Mouse (Mus musculus) embryo, embryonic 10.5 days (tissue): ENCODE data around the gene Tmem25.
A peak's percentile ranks its signal among the peaks of the same experiment; 100 is the strongest.
"Not testable (repeated sequence)": the region's sequence is repeated elsewhere in the genome, so short reads cannot be mapped to it uniquely, and the experiment has no call there.

Experiments
- DNase-seq: peaks from one replicate; pipeline ENCODE4 v3.0.0-alpha.2; 2015; ENCODE audit warnings: low spot score

Gene Tmem25

DNA sequence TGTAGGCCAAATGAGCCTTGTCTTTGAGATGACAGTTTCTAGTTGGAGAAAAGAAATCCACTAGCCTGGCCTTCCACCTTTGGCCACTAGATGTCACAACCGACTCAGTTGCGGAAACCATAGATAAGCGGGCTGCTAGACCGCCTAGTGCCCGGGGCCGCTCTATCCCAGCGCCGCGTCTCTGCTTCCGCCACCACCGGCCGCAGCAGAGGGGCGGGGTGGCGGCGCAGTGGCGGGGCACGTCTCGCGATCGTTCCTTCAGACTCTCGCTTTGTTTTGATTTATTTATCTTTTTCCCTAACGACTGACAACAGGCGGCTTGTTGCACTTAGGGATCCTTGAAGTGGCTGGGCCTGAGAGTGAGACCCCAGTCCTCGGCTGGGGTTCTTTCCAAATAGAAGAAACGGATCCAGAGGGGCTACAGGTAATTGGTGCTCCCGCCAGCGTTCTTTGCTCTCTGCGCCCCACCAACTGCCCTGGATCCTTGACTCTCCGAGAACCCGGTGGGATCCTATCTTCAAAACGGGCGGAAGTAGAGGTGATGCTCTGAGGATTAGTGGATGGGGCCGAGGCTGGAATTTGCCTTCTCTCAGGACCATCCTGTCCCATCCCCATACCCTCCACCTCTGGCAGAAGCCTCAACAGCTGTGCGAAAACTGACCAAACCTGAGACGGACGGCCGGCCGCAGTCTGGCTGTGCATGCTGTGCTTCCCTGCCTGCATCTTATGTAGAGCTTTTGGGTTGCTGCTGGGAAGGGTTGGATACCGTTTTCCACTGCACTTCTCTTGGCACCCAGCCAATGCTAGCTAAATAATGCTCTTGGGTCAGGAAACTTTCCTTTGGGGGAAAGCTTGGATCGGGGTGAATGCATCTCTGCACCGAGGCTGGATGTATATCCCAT is 26.1 kb downstream of the Tmem25 start:
- peak; percentile 98 for DNase-seq

DNA sequence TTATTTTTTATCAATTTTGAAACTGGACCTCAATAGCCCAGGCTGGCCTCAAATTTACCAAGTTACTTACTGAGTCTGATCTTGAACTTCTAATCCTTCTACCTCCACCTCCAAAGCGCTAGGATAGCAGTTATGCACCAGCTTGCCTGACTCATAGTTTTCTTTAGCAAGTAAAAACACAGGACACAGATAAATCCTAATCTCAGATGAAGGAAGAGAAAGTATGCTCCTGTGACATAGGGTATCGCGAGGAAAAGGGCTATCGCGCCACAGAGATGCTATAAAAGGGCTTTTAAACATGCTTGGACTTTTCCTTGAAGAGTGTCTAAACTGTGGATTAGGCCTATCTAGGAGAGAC is 26.7 kb downstream of the Tmem25 start:
- DNase-seq, result no peak

DNA sequence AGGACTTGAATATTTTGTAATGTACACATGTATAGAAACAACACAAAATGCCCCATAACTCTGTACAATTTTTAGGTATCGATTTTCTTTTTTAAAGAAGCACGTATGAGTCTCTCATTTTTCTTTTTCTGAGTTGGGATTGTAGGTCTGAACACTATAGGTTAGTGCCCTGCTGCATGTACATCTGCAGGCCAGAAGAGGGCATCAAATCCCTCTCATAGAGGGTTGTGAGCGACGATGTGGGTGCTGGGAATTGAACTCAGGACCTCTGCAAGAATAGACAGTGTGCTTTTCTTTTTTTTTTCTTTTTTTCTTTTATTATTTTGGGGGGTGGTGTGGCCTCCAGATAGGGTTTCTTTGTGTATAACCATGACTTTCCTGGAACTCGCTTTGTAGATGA is 27.7 kb downstream of the Tmem25 start:
- no peak for DNase-seq

DNA sequence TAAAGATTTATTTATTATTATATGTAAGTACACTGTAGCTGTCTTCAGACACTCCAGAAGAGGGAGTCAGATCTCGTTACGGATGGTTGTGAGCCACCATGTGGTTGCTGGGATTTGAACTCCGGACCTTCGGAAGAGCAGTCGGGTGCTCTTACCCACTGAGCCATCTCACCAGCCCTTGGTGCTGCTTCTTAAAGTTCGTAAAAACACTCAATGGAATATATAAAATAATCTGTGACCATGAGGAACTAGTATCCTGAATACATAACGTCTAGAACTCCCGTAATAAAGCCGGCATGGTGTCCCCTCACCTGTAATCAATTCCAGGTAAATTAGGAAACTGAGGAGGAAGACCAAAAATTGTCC is 31.1 kb downstream of the Tmem25 start:
- not testable (repeated sequence) for DNase-seq

DNA sequence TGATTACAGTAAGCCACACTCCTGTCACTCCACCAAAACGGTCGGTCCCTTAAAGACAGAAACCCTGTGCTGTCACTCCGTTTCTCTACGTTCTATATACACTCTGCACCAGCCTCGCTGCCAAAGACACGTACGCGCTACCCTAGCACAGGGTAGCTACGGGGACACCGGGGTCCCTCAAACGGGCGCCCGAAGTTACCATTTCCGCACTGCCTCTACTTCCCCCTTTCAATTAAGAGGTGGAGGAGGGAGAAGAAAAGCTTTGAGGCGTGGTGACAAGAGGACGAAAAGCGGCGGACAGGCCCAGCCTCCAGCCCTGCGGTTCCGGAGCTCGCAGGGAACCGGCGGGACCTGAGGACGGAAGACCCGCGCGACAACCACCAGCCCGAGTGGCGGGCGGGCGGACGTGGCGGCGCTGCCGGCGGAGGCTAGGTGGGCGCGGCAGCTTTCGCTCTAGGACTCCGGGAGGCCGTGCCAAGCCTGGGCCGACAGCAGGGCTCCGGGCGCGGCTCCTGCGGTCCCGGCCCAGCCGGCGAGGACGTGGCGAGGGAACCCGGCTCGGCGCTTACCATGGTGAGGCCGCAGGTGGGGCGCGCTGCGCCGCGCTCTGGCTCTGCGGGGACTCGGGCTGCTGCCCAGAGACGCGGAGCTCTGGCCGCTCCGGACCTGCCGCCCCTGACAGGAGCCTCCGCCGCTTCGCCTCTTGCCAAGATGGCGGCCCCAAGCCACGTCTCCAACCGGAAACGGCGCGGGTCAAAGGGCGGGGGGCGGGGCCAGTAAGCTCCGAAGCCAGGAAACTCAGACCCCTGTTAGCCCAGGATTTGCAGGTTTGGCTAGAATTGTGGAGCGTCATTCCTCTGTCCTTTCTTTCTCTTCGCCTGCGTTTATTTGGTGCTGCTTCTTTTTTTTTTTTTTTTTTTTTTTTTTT is 31.7 kb downstream of the Tmem25 start, which contains the start of the genes Arcn1 and Ift46:
Arcn1 (minus strand) TSS at position 745 of the 928 bp plus-strand sequence.
Ift46 (plus strand) TSS at position 808 of the 928 bp plus-strand sequence.
- peak; percentile 95 for DNase-seq

DNA sequence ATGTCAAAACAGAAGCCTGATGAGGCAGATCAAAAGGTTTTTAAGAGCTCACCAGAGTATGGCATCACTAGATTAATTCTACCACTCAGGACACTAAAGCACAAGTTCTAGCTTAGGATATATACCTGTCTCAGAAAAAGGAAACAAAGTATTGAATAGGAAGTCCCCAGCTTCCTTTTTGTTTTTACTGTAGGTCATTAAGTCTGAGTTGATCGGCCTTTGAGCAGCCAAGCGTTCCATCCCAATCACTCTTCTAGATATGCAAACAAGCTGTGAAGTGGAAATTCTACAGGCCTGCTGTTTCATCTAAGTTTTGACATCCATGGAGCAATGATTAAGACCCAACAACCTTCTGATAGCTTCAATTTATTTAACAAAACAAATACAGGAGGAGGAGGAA is 38.2 kb downstream of the Tmem25 start:
- DNase-seq, result no peak

DNA sequence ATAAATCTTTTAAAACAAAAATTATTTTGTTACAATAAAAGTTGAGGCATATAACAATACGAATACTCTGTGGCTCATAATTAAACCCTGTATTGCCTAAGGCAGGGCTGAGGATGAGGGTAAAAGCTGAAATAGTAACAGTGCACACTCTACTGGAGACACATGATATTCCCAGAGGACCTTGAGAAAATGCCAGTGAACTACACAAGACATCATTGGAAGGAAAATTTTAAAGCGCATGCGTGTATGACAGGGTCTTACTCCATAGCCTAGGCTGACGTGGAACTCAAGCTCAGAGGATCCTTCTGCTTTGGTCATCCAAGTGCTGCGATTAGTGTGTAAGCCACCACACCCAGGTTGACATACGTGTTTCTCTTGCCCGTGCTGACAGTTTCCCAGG is 50.6 kb downstream of the Tmem25 start:
- no peak for DNase-seq

DNA sequence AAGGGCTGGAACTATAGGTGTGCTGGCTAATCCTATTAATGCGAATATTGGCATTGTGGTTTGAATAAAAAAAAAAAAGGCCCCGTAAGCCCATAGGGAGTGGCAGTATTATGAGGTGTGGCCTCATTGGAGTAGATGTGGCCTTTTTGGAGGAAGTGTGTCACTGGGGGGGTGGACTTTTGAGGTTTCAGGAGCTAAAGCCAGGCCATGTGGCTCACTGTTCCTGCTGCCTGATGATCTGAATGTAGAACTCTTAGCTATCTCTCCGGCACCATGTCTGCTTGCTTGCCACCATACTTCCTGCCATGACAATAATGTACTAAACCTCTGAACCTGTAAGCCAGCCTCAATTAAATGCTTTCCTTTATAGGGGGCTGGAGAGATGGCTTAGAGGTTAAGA is 51.8 kb downstream of the Tmem25 start:
- DNase-seq, result no peak

DNA sequence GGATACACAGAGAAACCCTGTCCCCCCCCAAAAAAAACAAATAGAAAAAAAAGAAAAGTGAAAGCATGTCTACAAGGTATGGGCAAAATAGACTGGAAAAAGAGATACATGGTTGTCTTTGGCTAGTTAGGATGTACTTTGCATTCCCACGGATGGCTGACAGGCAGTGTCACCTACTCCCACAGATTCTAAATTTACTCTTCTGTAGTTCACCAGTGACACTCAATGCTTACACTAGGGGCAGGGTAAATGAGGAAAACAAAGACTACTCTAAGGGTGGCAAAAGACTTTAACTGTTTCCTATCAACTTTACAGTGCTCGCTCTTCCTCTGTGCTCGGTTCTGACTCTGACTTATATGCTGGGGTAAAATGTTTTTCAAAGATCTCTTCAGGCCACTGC is 52.4 kb downstream of the Tmem25 start:
- DNase-seq, result no peak

DNA sequence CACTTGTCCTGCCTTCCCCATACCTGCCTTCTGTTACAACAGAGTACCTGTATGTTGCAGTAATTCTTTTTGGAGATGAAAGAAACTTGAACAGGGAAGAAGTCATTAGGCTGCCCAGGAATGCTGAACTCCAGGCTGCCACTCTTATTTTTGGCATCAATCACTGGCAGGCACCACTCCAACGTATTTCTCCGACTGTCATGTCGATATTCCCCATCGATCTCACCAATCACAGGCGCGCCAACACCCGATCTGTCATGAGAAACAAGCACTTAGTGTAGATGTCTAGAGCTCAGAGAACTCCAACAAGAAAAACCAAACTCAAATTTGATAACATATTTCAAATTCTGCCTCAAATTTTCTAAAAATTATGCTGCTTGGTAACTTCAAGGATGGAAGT is 53.7 kb downstream of the Tmem25 start:
- DNase-seq, result no peak
